Mouse (Mus musculus): ENCODE results near the gene Mtss1l. TPM values are rescaled to one million over a fixed set of nuclear protein-coding genes. Genes with fewer than 3 reads are reported as not detected.

The Mtss1l gene
- polyA plus RNA-seq, 1 experiment from 2014 or later = 3.7 TPM

- peaks cover 34% of the 10 kb centered on the region for H3K27me3 ChIP-seq (replicated peaks)
- H3K4me3 ChIP-seq = no peak overlapping the region
- ATAC-seq = 0 out of 2 replicates have a peak, but pooled peaks have one; percentile 25
- no peaks in the 10 kb centered on the region for H3K36me3 ChIP-seq
- H3K9me3 ChIP-seq (replicated peaks) = no peaks in the 10 kb centered on the region
- H3K4me2 ChIP-seq = no peak overlapping the region
- WGBS (ENCODE audit: insufficient replicate concordance) = 34% methylated on average over 6 of the region's 6 CpGs
- H3K9ac ChIP-seq = no peak overlapping the region
- H3K27ac ChIP-seq = no peak overlapping the region
- no peaks in the 10 kb centered on the region for H3K4me1 ChIP-seq
These were observed 69.0 kb downstream of the Mtss1l start for GRCm38 (mm10) chr8:110790270-110790669.

Other genes starting within 250 kb of the Mtss1l start
- gene Vac14, start 102.9 kb upstream of the Mtss1l start, polyA plus RNA-seq (2016; fragmentation: Nextera tagmentation; extraction: Ambion mirVana) = 28.3 and 30.5 TPM in 2 replicates
- gene Il34, start 84.4 kb downstream of the Mtss1l start, polyA plus RNA-seq (2016; fragmentation: Nextera tagmentation; extraction: Ambion mirVana) = not detected in 2 replicates
- 43.1 and 45.1 TPM in 2 replicates for gene Cog4, start 125.1 kb downstream of the Mtss1l start, polyA plus RNA-seq (2016; fragmentation: Nextera tagmentation; extraction: Ambion mirVana)
- gene Sf3b3, start 125.3 kb downstream of the Mtss1l start, polyA plus RNA-seq (2016; fragmentation: Nextera tagmentation; extraction: Ambion mirVana) = 127 TPM in 2 replicates
- gene Fuk, start 181.0 kb downstream of the Mtss1l start, polyA plus RNA-seq (2016; fragmentation: Nextera tagmentation; extraction: Ambion mirVana) = 5.1 and 5.7 TPM in 2 replicates
- gene St3gal2, start 198.4 kb downstream of the Mtss1l start, polyA plus RNA-seq (2016; fragmentation: Nextera tagmentation; extraction: Ambion mirVana) = 36.7 and 40.3 TPM in 2 replicates

Data from liver, embryonic 12.5 days (tissue).